Mouse (Mus musculus) A20 (cell line): ENCODE measurements around the gene Ankrd33.

Source experiments
- DNase-seq: peaks from one replicate; pipeline ENCODE4 v3.0.0-alpha.2; 2011; ENCODE audit warnings: low read depth, low spot score

Gene Ankrd33

DNA sequence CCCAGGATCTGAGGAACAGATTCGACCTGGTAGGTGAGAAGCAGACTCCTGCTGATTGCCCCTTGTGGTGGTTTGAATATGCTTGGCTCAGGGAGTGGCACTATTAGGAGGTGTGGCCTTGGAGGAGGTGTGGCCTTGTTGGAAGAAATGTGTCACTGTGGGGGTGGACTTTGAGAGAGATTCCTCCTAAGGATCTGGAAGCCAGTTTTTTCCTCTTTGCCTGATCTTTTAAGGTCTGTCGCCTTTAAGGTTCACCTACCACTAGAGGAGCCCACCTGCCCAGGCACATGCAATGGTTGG, 6.7 kb downstream of the Ankrd33 start:
- no peak for DNase-seq

DNA sequence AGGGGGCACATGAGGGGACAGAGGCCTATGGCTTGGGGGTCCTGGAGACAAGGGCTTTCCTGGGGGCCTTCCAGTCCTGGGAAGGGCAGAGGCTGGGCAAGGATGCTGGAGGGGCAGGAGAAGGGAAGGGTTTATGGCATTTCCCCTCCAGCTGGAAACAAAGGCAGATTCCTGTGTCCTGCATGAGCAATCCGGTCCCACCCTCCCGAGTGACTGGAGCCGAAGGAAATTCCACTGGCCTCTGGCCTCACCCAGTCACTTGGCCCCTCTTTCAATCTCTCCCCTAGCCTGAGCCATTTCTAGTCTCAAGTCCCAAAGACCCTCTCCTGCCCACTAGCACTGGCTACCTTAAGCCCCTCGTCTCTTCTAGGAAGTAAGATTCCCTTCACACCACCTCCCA, 7.6 kb downstream of the Ankrd33 start:
- DNase-seq, result no peak

DNA sequence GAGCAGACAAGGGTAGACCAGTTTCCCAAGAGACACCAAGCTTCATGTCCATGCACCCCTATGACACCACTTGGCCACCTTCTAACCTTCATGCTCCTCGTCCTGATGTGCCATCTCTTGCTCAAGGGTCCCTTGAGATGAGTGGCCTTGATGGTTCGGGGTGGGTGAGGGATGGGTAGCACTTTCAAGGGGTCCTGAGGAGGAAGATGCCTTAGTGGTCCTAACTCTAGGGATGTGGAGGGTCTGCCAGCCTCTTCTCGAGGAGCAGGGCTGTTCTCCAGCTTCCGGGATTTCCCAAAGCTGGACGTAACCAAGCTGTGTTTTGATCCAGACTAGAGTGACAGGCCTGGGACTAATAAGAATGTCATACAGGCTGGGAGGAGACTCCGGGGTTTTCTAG, 10.0 kb downstream of the Ankrd33 start:
- no peak for DNase-seq

DNA sequence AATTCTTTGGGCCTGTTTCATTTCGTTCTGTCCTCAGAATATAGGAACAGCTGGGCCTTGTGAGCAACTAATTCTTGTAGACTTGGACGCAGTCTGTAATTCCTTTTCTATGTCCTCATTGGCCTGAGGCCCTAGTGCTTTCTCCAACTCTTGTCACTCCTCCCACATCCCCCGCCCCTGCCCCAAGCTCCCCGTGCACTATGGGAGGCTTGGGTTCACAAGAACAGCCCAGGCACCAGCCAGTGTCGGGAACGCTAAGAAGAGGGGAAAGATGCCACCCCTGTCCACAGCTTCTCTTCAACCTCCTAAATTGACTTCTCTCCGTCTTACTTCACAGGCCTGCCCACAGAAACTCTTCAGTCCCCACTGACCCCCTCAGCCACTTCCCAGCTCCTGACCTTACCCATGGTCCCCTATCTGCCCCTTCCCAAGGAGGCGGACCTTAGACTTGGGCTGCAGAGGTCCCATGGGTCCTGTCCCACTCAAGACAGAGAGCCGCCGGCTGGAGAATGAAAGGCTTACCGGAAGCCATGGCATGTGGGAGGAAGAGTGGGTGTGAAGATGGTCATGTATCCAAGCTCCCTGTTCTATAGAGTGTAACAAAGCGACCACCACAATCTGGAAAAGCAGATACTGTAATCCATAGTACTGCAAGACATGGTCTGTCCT, 11.5 kb downstream of the Ankrd33 start:
- DNase-seq, result no peak

DNA sequence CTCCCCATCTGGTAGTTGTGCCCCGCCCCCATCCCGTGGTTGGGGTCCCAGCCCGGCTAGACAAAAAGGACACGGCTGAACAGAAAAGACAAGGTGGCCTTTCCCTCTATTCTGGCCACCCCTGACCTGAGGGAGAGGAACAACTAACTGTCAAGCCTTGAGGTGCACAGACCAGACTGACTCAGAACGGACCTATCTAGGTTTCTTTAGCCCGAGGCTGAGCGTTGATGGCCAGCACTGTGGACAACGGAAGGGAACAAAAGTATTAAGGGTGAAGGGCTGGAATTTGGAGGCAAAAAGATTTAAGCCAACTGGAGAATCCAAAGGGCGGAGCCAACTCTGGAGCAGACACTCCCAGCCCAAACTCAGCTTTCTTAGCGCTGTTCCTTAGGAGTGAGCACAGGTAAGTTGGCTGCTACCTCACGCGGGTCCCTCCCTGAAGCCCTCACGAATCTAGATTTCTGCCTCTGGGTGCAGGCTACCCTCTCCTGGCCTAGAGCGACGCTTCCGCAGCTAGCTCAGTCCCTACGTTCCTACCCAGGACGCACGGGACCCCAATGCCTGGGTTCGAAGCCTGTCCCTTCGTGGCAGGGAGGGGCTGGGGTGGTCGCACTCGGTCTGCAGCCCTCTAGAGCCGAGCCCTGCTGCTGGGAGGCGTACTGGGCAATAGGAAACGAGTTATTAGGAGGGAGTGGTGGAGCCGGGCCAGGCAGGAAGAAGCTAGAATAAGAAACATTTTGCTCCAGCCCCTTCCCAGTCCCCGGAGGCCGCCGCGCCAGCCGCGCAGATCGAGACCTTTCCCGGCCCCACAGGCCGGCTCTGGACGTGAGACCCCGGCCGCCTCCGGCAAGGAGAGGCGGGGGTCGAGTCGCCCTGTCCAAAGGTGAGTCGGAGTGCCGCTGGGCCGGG, 12.9 kb downstream of the Ankrd33 start, which contains the start of gene Acvrl1:
Acvrl1 (plus strand) TSS at position 342 of the 909 bp plus-strand sequence.
- no peak for DNase-seq

DNA sequence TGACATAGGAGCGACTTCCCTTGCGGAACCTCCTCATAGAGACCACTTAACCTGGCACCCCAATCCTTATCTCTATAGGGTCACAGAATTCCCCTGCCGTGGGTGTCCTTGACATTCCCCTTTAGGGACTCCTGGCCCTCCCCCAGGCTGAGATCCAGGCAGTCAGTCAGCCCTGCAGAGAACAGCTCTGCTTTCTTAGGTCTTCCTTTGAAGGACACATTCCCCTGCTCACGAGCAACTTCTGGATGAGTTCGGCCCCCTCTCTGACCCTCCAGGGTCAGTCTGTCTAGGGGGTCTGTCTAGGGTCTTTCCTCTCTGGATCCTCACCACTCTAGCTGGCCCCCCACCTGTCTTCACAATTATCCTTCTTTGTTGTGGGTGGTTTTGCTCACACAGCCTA, 13.9 kb downstream of the Ankrd33 start:
- DNase-seq, result no peak

DNA sequence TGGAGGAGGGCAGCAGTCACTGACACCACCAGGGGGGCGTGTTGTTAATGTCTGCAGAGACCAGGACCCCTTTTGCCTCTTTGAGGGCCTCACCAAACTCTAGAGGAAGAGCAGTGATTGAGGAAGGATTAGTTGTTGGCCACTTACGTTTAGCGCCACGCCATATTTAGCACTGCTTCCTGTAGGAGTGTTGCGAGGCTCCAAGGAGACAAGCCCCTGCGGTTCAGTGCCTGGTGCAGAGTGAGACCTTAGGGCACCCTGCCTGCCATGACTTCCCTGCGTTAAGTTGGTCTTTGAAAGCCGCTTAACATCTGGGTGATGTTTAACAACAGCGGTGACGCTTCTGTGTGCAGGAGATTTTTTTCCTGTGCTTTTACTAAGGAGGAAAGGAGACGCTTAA, 15.9 kb downstream of the Ankrd33 start:
- DNase-seq, result no peak

DNA sequence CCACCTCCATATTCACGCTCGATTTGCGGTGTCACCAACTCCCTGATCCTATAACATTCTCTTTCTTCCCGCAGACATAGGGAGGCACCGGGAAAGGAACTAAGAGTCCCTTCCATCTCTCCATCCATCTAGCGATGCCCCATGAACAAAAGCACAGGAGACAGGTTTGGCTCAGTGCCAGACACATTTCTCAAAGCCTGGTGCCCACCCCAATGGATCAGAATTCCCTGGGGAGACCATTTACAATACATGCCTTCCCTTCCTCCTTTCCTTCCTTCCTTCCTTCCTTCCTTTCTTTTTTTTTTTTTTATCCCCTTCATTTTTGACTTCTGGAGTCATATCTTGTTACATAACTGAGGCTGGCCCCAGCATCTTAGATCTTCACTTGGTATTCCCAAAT, 16.5 kb downstream of the Ankrd33 start:
- DNase-seq, result no peak

DNA sequence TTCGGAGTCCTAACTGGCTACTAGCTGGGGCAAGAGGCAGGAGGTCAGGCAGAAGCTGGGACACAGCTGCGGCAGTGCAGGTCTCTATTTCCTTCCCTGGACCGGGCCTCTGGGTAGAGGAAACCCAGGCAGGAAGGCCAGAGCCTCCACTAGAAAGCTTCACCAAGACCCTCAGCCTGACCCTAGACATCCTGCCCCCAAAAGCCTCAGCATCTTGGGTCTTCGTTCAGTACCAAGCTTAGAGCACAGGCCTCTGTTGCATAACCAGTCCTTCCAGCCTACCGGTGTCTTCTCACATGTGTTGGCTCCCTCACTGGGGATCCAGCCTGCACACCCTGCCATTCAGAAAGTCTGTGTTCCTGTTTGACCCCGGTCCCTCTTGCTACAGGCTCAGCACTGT, 17.2 kb downstream of the Ankrd33 start:
- DNase-seq, result no peak

DNA sequence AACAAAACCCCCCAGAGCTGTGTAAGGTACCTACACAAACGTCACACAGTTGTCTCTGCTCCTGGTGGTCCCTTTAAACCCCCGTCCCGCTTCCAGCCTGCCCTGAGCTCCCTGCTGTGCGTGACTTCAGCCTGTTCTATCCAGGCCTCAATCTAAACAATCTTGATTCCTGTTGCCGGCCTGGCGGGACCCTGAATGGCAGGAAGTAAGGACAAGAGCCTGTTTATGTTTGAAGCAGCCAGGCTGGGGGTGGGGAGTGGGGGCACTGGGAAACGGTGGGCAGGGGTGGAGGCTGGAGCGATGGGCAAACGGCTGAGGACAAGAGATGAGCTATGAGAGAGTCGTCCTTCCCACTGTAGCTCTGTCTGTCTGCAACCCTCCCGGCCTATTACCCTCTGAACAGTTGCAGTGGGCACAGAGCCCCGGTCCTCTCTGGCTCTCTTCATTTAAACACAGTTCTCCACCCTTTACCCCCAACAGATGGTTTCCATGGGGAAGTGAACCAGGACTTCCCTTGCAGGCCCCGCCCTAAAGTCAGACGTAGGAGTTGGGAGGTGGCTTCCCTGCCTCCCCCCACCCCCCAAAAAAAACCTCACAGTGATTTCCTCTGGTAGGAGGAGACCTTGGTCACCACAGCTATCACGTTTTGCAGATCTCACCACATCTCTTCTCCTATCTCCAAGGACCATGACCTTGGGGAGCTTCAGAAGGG, 18.6 kb downstream of the Ankrd33 start:
- DNase-seq, result no peak

DNA sequence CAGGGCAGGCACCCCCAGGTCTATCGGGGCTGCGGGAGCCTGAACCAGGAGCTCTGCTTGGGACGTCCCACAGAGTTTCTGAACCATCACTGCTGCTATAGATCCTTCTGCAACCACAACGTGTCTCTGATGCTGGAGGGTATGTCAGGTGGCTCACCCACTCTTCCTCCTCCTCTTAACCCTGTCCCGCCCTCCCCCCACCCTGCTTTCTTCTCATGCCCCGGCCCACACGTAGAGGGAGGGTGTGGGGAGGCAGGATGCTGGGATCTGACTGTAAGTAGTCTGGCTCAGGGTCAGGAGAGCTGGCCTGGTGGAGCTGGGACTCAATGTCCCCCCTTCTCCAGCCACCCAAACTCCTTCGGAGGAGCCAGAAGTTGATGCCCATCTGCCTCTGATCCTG, 19.9 kb downstream of the Ankrd33 start:
- DNase-seq, result no peak

DNA sequence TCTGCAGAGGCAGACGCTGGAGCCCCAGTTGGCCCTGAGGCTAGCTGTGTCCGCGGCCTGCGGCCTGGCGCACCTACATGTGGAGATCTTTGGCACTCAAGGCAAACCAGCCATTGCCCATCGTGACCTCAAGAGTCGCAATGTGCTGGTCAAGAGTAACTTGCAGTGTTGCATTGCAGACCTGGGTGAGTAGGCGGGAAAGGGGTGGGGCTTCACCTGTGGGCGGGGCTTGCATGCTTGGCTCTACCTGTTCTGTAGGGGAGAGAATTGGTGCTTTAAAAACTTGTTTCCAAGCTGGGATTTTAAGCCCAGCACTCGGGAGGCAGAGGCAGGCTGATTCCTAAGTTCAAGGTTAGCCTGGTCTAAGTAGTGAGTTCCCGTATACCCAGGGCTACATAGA, 21.9 kb downstream of the Ankrd33 start:
- no peak for DNase-seq

DNA sequence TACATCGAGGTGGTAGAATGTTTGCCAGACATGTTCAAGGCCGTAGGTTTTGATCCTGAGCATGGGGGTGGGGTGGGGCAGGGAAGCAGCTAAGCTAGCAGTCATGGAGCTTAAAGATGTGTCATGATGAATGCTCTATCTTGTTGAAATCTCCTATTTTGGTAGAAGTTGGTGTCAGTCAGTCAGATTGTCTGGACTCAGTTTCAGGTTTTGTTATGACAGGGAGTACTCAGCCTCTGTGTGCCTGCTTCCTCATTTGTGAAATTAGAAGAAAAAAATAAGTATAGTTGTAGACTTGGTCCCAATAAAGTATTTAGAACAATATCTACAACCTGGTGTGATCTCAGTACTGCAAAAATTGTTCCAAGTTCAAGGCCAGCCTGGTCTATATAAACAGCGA, 23.1 kb downstream of the Ankrd33 start:
- DNase-seq, result no peak

DNA sequence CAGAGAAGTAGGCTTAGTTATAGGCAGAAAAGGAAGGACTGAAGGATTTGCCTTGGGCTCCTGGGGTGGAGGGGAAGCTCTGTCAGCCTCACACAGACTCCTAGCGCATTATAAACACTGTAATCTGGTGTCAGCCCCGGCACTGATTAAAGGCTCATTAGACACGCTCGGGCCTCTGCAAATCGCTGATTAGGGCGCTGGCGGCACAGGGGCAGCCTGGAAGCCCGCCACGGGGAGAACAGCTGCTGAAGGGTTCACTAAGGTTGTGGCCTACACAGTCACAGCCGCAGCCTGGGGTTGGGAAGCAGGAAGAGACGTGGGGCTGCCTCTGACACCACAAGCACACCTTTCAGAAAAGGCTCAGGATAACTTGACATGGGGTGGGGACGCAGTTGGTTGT, 24.3 kb downstream of the Ankrd33 start:
- DNase-seq, result no peak

DNA sequence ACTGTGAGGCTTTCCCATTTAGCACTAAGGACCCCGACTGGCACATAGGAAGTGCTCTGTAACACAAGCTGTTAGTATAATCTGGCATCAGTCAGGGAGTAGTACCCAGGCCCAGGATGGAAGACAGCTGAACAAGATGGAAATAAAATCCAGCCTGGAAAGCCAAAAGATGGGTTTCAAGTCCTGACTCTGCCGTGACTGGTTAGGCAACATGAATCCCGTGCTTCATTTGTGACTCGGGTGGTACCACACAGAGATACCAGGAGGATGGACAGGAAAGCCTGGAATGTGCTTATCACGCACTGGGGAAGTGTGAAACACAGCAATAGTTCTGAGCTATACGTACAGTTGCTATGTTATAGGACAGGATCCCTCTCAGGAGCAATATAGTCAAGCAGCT, 25.0 kb downstream of the Ankrd33 start:
- DNase-seq, result no peak

DNA sequence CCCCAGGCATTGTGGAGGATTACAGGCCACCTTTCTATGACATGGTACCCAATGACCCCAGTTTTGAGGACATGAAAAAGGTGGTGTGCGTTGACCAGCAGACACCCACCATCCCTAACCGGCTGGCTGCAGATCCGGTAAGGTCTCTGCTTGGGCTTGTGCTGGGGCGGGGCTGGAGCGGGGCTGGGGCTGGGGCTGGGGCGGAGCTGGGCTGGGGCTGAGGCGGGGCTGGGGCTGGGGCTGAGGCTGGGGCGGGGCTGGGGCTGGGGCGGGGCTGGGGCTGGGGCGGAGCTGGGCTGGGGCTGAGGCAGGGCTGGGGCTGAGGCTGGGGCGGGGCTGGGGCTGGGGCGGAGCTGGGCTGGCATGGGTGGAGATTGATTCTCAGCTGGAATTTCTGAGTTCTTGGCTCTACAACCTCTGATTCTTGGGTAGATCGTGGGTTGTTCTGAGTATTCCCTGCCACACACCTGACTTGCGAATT, 25.5 kb downstream of the Ankrd33 start:
- DNase-seq, result peak; percentile 51

DNA sequence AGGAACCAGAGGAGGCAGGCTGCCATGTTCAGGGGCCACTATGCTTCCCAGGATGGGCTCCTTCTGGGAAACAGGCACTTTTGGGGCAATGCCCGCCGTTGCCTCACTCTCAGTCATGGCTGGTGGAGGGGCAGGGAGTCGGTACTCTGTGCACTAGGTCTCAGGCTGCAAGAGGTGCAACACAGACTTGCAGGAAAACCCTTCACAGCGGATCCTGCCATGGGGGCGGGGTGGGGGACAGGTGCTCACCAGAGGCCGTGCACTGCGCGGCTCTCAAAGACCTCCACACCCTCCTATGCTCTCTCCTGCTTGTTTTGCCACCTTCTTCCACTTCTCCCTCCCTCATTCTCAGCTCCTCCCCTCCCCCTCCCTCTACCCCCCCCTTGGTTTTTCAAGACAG, 27.1 kb downstream of the Ankrd33 start:
- DNase-seq, result no peak

DNA sequence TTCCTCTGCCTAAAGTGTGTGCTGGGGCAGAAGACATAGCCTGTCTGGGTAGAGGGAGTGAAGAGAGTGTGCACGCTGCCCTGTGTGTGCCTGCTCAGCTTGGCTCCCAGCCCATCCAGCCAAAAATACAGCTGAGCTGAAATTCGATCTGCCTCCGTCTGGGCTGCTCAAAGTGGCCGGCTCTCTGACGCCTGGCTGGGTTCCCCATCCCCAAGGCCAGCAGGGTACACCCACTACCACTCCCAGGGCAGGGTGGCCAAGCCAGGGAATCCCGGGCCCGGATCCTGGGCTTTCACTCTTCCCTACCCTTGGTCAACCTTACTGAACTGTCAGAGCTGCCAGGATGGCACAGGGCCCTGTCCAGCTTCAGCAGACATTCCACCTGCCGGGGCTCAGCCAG, 27.9 kb downstream of the Ankrd33 start:
- no peak for DNase-seq

DNA sequence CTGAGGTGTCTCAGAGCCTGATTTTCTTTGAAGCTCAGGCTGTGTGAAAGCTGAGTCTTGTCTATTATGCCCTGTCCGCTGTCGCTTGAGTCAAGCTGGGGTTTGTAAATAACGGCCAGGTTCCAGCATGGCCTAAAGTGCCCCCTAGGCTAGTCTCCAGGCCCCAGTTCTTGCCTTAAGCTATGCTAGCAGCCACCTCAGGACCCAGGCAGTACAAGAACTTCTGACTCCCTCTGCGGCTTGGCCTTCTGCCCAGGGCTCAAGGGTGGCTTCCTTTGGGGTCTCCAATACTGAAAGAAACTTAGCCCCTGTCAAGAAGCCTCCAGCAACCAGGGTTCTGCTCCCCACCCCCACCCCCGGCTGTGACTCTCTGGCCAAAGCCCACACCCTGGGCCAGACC, 28.6 kb downstream of the Ankrd33 start:
- DNase-seq, result no peak

DNA sequence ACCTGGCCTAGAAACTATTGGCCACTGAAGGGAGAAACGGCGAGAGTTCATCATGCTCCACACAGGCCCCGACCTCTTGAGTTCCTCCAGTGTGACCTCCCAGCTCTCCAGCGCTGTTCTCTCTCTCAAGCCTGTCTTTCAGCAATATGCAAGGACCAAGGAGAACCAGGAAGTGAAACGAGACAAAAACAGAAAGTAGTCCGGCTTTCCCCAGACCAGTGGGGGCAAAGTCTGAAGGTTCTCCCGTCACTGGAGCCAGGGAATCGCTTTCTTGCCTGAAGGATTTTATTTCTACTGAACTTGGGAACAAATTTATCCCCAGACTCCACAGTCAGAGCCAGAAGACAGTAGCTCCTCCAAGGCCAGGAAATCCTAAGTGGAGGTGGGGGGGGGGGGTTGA, 29.2 kb downstream of the Ankrd33 start:
- peak; percentile 18 for DNase-seq

DNA sequence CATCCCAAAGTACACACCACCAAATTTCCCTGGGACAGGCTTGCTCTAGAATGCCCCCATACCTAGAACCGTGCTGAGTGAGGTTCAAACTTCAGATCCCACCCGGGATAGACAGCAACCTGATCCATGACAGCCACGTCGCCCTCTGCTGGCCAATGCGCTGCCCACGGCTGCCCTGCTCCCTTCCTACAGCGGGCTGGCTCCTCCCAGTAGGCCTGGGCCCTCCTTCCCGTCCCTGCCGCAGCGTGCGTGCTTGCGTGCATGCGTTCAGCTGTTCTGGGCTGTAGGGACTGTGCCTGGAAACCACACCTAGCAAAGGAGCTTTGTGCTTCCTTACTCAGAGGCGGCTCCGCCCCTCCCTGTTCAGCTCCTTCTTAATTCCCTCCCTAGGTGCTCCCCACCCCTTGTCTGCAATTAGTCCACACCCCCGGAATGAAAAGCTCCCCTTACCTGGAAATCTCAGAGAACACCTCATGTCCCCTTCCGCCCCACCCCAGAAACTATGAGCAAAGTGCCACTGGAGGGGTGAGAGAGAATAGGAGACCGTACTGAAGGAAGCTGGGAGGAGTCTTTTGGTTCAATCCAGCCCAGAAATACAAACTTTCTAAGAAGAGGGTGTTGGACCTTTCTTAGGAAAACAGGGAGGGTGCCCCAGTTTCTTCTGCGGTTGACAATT, 30.0 kb downstream of the Ankrd33 start:
- peak; percentile 88 for DNase-seq
